Mouse (Mus musculus) E14TG2a.4 (cell line): ENCODE data around the gene Ptpn22.

Experiments used
- CTCF ChIP-seq: conservative IDR thresholded peaks from 2 replicates; pipeline ENCODE4 v1.5.1; 2014; ENCODE audit warnings: low read length
- NANOG ChIP-seq: IDR thresholded peaks from 2 replicates; pipeline ENCODE4 v1.6.1; 2014; ENCODE audit warnings: borderline replicate concordance, low read length, mixed read lengths
- POU5F1 ChIP-seq: IDR thresholded peaks from 2 replicates; pipeline ENCODE4 v1.6.1; 2014; ENCODE audit warnings: low read length, borderline replicate concordance

DNA sequence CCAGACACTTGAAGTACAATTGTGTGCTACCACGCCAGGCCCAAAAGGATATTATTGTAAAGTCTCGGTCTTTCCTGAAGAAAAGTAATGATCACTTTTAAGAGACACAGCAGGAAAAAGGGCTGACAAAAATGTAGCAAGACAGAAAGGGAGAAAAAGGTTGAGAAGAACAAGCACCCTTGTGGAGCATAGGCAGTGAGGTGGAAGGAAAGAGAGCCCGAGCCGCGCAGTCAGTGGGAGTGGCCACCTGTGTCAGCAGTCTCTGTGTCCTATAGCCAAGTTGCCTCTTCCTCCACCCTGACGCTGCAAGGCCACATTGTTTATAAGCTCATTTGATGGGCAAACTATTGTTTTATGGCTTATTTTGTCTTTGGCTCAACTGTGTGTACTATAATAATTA lies 67.9 kb downstream of the Ptpn22 start:
- TF ChIP-seq CTCF (no peak), NANOG (no peak), POU5F1 (no peak)
